Mouse (Mus musculus) gonadal fat pad, adult 2 months (tissue): Measurements from ENCODE around the gene S100a16. TPM values are rescaled to one million over a fixed set of nuclear protein-coding genes. Genes with fewer than 3 reads are reported as not detected.

Experiments
- DNase-seq: peaks from one replicate; pipeline ENCODE4 v3.0.0-alpha.2; 2012; ENCODE audit warnings: low read depth
- polyA plus RNA-seq: library from polyadenylated mRNA; depleted of rRNA; stranded (reverse); fragments of >200 nt; gene quantifications from 2 replicates; pipeline ENCODE4 v1.2.3, GENCODE M21; 2012

S100a16 gene
- polyA plus RNA-seq, 1 experiment = 192 TPM

DNA sequence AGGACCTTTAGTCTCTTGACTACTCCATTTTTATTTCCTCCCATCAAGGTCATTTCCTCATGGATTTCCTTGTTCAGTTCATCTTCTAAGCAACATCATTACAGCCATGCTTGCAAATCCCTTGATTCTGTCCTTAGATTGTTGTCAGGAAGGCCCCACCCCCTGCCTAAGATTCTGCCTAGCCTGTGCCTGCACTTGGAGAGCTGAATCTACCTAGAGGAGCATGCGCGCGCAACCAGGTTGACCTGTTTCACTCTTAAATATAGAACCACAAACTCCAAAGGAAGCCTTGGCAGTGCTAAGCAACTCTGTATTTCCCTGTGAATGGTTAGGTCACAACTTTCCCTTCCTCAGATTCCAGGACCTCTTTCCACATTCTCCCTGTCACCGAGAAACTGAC lies 19.3 kb upstream of the S100a16 start:
- DNase-seq = no peak

DNA sequence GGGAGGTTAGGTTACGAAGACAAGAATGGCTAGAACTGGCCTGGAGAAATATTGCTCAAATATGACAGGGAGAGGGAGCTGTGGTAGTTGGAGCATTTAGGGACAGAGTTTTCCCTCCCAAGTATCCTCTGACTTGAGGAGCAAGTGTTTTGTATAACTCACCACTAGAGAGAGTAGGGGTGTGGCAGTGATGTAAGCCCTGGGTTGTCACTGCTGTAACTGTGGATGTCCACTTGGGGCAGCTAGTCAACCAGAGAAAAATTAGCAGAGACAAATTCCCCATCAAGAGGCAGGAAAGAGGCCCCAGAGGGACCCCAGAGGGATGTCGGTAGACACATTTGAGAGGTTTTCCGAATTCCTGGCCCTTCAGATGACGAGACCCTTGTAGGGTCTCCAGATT lies 11.6 kb upstream of the S100a16 start:
- no peak for DNase-seq

DNA sequence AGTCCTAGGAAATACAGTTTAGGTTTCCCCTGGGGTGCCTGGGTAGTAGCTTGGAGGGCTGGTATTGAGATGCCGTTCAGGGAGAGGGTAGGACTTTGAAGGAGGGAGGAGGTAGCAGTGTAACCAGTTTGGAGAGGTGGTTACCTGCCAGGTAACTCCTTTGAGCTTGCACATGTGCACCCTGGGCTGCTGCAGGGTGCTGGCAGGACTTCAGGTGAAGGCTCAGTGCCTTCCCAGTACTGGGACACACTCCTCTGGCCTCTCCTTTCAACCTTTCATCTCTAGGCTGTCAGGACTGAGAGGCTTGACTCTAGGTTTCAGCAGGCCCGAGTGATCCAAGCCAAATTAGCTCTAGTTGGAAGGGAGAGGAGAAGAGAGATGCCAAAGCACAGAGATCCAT lies 11.0 kb upstream of the S100a16 start:
- DNase-seq = no peak

DNA sequence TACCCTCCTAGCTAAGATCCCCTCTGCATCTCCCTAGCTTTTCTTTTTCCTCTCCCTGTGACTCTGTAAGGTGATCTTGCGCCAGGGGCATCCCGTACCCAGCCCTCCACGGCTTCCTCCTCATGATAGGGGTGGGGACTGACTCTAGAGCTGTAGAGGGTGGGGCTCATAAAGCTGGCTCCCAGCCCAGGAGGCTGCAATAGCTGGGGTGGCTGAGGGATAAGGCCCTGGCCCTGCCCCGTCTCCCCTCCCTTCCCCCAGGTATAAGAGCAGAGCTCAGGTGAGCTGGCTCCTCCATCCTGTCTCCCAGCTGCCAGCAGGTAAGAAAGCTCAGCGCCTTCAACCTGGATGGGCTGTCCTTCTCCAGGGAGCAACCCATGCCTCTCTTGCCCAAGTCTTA lies 10.5 kb upstream of the S100a16 start, which contains the start of gene S100a14:
Gene S100a14, plus strand, starts transcription at position 277 of the 400 bp plus-strand sequence.
- no peak for DNase-seq

- DNase-seq = no peak
Observed at GRCm38 (mm10) chr3:90527291-90527873, 9.7 kb upstream of the S100a16 start.

DNA sequence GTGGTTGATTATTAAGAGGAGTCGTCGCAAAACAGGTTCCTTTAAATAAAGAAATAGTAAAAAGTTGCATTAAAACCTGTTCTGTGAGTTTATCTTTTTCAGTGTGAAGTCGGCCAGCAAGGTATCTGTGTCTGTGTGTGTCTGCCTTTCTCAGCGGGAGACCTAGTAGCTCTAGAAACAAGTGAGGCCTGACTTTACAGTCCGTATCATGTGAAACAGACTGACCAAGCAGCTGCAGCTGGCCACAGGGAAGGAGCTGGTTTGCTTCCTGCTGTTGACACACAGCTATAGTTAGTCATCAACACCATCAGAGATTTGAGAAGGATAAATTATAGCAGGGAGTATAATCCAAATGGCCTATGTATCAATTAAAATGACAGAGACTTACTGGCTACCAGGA lies 5.3 kb upstream of the S100a16 start:
- DNase-seq = no peak

DNA sequence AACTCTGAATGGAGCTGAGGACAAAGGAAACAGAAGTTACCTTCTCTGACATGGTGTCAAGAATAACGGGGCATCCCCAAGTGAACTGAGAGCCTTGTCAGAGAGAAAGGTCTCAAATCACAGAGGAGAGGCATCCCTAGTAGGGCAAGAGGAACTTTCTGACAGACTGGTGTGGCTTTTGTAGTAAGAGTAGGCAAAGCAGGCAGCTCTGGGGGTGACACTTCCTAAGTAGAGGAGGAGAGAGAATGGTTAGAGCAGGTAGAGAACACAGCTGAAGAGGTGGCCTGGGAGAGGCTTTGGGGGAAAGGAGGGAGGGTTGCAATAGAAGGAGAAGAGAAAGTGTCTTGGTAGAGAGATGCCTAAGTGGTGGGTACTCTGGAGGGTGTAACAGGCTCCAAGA lies 1.6 kb upstream of the S100a16 start:
- DNase-seq = no peak

DNA sequence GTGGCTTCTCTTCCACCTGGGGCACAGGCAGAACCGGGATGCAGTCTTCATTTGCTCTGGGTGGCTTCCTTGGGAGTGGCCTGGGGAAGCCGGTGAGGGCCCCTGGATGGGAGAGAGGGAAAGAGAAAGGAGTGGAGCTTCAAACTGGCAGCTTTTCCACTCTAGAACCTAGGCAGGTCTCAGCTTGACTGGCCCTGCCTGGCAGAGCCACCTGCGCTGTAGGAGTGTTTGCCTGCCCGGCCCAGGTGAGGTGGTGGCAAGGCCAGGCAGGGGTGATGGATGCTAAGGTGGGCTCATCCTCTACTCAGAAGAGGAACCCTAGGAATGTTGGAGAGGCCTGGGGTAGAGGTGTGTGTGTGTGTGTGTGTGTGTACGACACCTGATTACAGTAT lies 847 bp downstream of the S100a16 start:
- no peak for DNase-seq

- DNase-seq = no peak
Observed at GRCm38 (mm10) chr3:90540904-90541303, 3.9 kb downstream of the S100a16 start.

DNA sequence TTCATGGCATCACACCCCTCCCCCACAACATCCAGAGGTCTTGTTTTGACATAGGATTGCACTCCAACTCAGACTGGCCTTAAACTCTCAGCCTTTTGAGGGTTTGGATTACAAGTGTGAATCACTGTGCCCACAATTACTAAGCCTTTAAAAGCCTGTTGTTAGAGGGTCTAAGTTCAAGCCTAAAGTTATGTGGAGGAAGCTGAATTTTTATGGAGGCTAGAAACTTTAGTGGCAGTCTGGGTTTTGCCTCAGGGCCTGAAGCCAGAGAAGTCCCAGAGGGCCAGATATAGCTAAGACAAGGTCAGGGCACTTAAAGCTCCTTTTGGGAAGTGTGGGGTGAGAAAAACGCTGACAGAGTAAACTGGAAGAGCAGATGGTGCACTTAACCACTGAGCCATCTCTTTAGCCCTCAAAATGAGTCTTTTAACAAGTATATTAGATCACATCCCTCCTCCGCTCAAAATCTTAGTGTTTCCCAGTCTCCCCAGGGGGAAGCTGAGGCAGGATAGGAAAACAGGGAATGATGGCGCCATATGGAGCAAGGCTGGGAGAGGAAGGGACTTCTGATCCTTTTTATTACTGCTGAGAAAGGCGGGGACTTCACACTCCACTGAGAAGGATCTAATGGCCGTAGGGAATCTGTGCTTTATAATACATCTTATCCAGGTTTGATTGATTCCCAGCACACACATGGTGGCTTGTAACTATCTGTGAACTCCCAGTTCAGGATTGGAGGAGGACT lies 12.8 kb downstream of the S100a16 start:
- no peak for DNase-seq

GRCm38 (mm10) chr3:90550421-90550790 lies 13.4 kb downstream of the S100a16 start:
- DNase-seq = no peak

- no peak for DNase-seq
Observed at GRCm38 (mm10) chr3:90552231-90552630, 15.2 kb downstream of the S100a16 start.

DNA sequence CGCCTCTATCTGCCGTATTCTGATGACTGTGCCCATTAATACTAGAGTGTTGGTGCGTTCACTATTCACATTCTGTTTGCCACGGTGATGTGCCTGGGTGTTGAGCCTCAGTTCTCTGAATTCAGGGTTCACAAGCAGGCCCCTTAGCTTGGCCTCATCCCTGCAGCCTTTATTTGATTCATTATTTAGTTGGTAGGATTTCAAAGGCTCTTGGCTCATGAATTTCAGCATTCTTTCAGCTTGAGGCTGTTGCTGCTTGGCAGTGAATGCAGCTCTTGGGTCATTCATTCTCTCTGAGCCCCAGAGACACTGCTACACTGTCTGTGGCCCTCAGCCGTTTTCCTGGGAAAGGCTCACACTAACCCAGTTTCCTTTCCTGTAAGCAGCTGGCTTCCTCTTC lies 18.9 kb downstream of the S100a16 start:
- no peak for DNase-seq

- no peak for DNase-seq
Observed at GRCm38 (mm10) chr3:90560008-90560628, 23.1 kb downstream of the S100a16 start, which contains the start of gene S100a3. S100a3 (plus strand) TSS chr3:90560578.

- no peak for DNase-seq
Observed at GRCm38 (mm10) chr3:90574691-90575090, 37.6 kb downstream of the S100a16 start.

GRCm38 (mm10) chr3:90575320-90575719 lies 38.3 kb downstream of the S100a16 start:
- no peak for DNase-seq

DNA sequence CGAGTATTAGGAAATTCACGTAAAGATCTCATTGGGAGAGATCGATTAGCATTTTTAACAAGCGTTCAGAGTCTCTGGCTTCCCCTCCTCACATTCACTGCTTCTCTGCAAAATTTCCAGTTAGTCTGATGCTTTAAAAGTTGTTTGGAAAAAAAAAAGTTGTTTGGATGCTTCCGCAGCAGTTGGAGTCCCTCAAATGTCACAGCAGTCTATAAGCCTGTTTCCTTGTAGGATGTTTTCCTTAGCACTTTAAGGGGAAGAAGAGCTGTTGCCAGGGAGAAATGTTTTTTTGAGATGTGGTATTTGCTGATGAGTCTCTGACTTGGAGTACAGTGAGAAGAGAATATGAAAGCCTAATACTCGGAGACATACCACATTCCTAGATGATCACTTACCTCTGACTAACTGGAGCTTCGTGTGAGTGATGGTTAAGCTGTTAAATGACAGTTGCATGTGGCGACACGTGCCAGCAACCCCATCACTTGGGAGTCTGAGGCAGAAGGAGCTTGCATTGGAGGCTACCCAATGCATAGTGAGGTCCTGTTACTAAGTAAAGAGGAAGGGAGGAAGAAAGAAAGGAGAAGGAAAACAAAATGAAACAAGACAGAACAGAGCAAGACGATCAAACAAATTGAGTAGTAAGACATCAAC lies 39.4 kb downstream of the S100a16 start:
- no peak for DNase-seq

DNA sequence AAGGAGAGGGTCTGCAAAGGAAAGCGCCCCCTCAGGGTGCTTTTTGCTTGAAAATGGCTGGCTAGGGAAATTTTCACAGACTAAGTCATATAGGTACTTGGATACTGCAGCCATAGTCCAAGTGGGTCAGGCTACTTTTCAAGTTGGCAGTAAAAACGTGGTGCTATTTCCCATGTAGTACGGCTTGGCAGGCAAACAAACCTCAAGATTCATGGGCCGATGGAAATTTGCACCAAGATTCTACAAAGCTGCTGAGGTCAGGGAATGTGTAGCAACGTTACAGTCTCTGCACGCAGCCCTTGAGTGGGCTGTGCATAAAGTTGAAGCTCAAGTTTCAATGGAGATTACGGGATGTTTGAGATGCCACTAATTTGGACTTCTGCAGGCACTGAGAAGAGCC lies 42.4 kb downstream of the S100a16 start:
- DNase-seq = no peak

- no peak for DNase-seq
Observed at GRCm38 (mm10) chr3:90581141-90581540, 44.1 kb downstream of the S100a16 start.

- DNase-seq = no peak
Observed at GRCm38 (mm10) chr3:90582156-90582555, 45.1 kb downstream of the S100a16 start.

GRCm38 (mm10) chr3:90582556-90582955 lies 45.5 kb downstream of the S100a16 start:
- no peak for DNase-seq

GRCm38 (mm10) chr3:90583893-90584292 lies 46.8 kb downstream of the S100a16 start:
- no peak for DNase-seq

DNA sequence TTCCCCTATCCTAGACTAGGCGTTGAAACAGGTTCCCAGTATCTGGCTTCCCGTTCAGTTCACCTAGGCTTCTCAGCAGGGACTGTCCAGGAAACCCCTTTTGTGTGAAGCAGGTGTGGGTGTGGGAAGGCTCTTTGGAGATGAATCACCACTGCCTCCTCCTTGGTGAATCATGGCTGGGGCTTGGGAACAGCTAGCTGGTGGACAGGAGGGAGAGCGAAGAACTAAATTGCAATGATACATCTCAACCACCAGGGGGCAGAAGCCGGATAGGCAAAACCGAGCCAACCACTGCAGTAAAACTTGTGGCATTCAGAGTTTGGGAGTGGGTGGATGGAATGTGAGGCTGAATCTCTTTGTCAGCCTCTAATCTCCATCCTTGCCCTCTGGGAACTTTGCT lies 48.5 kb downstream of the S100a16 start:
- no peak for DNase-seq
